Mouse (Mus musculus): ENCODE measurements around the gene Ube2n. TPM values are rescaled to one million over a fixed set of nuclear protein-coding genes. Genes with fewer than 3 reads are reported as not detected.

The Ube2n gene
- polyA plus RNA-seq, 1 experiment from 2014 or later, result 300 TPM

GRCm38 (mm10) chr10:95560394-95560983 lies 45.5 kb downstream of the Ube2n start:
- no peak overlapping the region for H3K9ac ChIP-seq
- no peaks in the 10 kb centered on the region for H3K9me3 ChIP-seq (replicated peaks)
- WGBS, result 79% methylated on average over 9 of the region's 9 CpGs
- H3K36me3 ChIP-seq, result 0 out of 2 replicates have a peak, but pooled peaks cover 3% of the 10 kb centered on the region
- peaks cover 30% of the 10 kb centered on the region for H3K4me1 ChIP-seq
- no peak for ATAC-seq (ENCODE audit: insufficient number of reproducible peaks, low FRiP score, low TSS enrichment, low read depth)
- H3K4me3 ChIP-seq (replicated peaks), result no peak overlapping the region
- H3K4me2 ChIP-seq (replicated peaks), result peak overlapping the region; percentile 21
- H3K27me3 ChIP-seq, result no peaks in the 10 kb centered on the region
- no peak overlapping the region for H3K27ac ChIP-seq (replicated peaks)

GRCm38 (mm10) chr10:95561616-95562015 lies 46.7 kb downstream of the Ube2n start:
- no peaks in the 10 kb centered on the region for H3K27me3 ChIP-seq
- H3K4me1 ChIP-seq, result peaks cover 35% of the 10 kb centered on the region
- 13% methylated on average over 7 of the region's 7 CpGs for WGBS
- peak overlapping the region; percentile 61 for H3K4me2 ChIP-seq (replicated peaks)
- peak overlapping the region; percentile 10; the same call in 1 of the 2 replicates for H3K9ac ChIP-seq
- ATAC-seq (ENCODE audit: insufficient number of reproducible peaks, low FRiP score, low TSS enrichment, low read depth), result no peak
- peak overlapping the region; percentile 91 for H3K4me3 ChIP-seq (replicated peaks)
- peak overlapping the region; percentile 36; the same call in 1 of the 2 replicates for H3K27ac ChIP-seq (replicated peaks)
- no peaks in the 10 kb centered on the region for H3K9me3 ChIP-seq (replicated peaks)
- 0 out of 2 replicates have a peak, but pooled peaks cover 3% of the 10 kb centered on the region for H3K36me3 ChIP-seq

- Histone ChIP-seq H3K9me3 (replicated peaks) (no peaks in the 10 kb centered on the region), H3K9ac (peak overlapping the region; percentile 94), H3K27me3 (no peaks in the 10 kb centered on the region), H3K27ac (replicated peaks) (peak overlapping the region; percentile 92), H3K4me2 (replicated peaks) (peak overlapping the region; percentile 61), H3K4me1 (peaks cover 35% of the 10 kb centered on the region), H3K4me3 (replicated peaks) (peak overlapping the region; percentile 91), H3K36me3 (0 out of 2 replicates have a peak, but pooled peaks cover 3% of the 10 kb centered on the region)
- ATAC-seq (ENCODE audit: insufficient number of reproducible peaks, low FRiP score, low TSS enrichment, low read depth), result no peak
- 7% methylated on average over 8 of the region's 8 CpGs for WGBS
Measured at GRCm38 (mm10) chr10:95562395-95562794, 47.5 kb downstream of the Ube2n start.

GRCm38 (mm10) chr10:95562859-95563841 lies 48.2 kb downstream of the Ube2n start:
- under 1% methylated on average over 65 of the region's 65 CpGs for WGBS
- no peaks in the 10 kb centered on the region for H3K9me3 ChIP-seq (replicated peaks)
- no peaks in the 10 kb centered on the region for H3K27me3 ChIP-seq
- no peaks in the 10 kb centered on the region for H3K36me3 ChIP-seq
- peak; percentile 34; the same call in 1 of the 2 replicates for ATAC-seq (ENCODE audit: insufficient number of reproducible peaks, low FRiP score, low TSS enrichment, low read depth)
- peaks cover 35% of the 10 kb centered on the region for H3K4me1 ChIP-seq
- H3K27ac ChIP-seq (replicated peaks), result peak overlapping the region; percentile 92
- peak overlapping the region; percentile 61 for H3K4me2 ChIP-seq (replicated peaks)
- peak overlapping the region; percentile 91 for H3K4me3 ChIP-seq (replicated peaks)
- H3K9ac ChIP-seq, result peak overlapping the region; percentile 94

- Histone ChIP-seq H3K4me1 (peaks cover 35% of the 10 kb centered on the region), H3K27ac (replicated peaks) (peak within 1 kb of the TSS; percentile 92), H3K9me3 (replicated peaks) (no peaks in the 10 kb centered on the region), H3K36me3 (no peaks in the 10 kb centered on the region), H3K4me3 (replicated peaks) (peak within 1 kb of the TSS; percentile 91), H3K4me2 (replicated peaks) (peak within 1 kb of the TSS; percentile 61), H3K27me3 (no peaks in the 10 kb centered on the region), H3K9ac (peak within 1 kb of the TSS; percentile 94)
- WGBS, result 2% methylated on average over 60 of the region's 97 CpGs
- peak; percentile 91 for ATAC-seq (ENCODE audit: insufficient number of reproducible peaks, low FRiP score, low TSS enrichment, low read depth)
Measured at GRCm38 (mm10) chr10:95563851-95564845, 49.2 kb downstream of the Ube2n start, which contains the start of gene Nudt4. TSS of gene Nudt4 (minus strand) at chr10:95564146.

- Histone ChIP-seq H3K27ac (replicated peaks) (0 out of 2 replicates have a peak overlapping the region, but pooled peaks have one; percentile 34), H3K4me2 (replicated peaks) (no peak overlapping the region), H3K4me3 (replicated peaks) (no peak overlapping the region), H3K27me3 (no peaks in the 10 kb centered on the region), H3K9ac (no peak overlapping the region), H3K9me3 (replicated peaks) (no peaks in the 10 kb centered on the region), H3K36me3 (no peaks in the 10 kb centered on the region), H3K4me1 (peaks cover 27% of the 10 kb centered on the region)
- 18% methylated on average over 14 of the region's 14 CpGs for WGBS
- ATAC-seq (ENCODE audit: insufficient number of reproducible peaks, low FRiP score, low TSS enrichment, low read depth), result no peak
Measured at GRCm38 (mm10) chr10:95565156-95565854, 50.4 kb downstream of the Ube2n start.

GRCm38 (mm10) chr10:95566786-95567185 lies 51.8 kb downstream of the Ube2n start:
- Histone ChIP-seq H3K27me3 (no peaks in the 10 kb centered on the region), H3K4me3 (replicated peaks) (no peak overlapping the region), H3K9ac (no peak overlapping the region), H3K9me3 (replicated peaks) (no peaks in the 10 kb centered on the region), H3K27ac (replicated peaks) (no peak overlapping the region), H3K36me3 (no peaks in the 10 kb centered on the region), H3K4me2 (replicated peaks) (no peak overlapping the region), H3K4me1 (peaks cover 15% of the 10 kb centered on the region)
- no peak for ATAC-seq (ENCODE audit: insufficient number of reproducible peaks, low FRiP score, low TSS enrichment, low read depth)
- WGBS, result 85% methylated on average over 3 of the region's 3 CpGs

GRCm38 (mm10) chr10:95567550-95567949 lies 52.6 kb downstream of the Ube2n start:
- Histone ChIP-seq H3K4me1 (peaks cover 15% of the 10 kb centered on the region), H3K9me3 (replicated peaks) (no peaks in the 10 kb centered on the region), H3K4me2 (replicated peaks) (no peak overlapping the region), H3K27ac (replicated peaks) (no peak overlapping the region), H3K9ac (no peak overlapping the region), H3K36me3 (no peaks in the 10 kb centered on the region), H3K4me3 (replicated peaks) (no peak overlapping the region), H3K27me3 (no peaks in the 10 kb centered on the region)
- ATAC-seq (ENCODE audit: insufficient number of reproducible peaks, low FRiP score, low TSS enrichment, low read depth), result no peak
- 64% methylated on average over 5 of the region's 5 CpGs for WGBS

- Histone ChIP-seq H3K4me2 (replicated peaks) (no peak overlapping the region), H3K36me3 (no peaks in the 10 kb centered on the region), H3K9ac (no peak overlapping the region), H3K27ac (replicated peaks) (no peak overlapping the region), H3K9me3 (replicated peaks) (no peaks in the 10 kb centered on the region), H3K27me3 (no peaks in the 10 kb centered on the region), H3K4me3 (replicated peaks) (no peak overlapping the region), H3K4me1 (peaks cover 15% of the 10 kb centered on the region)
- WGBS, result 64% methylated on average over 6 of the region's 6 CpGs
- ATAC-seq (ENCODE audit: insufficient number of reproducible peaks, low FRiP score, low TSS enrichment, low read depth), result no peak
Measured at GRCm38 (mm10) chr10:95568016-95568415, 53.1 kb downstream of the Ube2n start.

- Histone ChIP-seq H3K4me2 (replicated peaks) (no peak overlapping the region), H3K36me3 (no peaks in the 10 kb centered on the region), H3K9ac (no peak overlapping the region), H3K27me3 (no peaks in the 10 kb centered on the region), H3K27ac (replicated peaks) (no peak overlapping the region), H3K4me1 (peaks cover 13% of the 10 kb centered on the region), H3K4me3 (replicated peaks) (no peak overlapping the region), H3K9me3 (replicated peaks) (no peaks in the 10 kb centered on the region)
- no peak for ATAC-seq (ENCODE audit: insufficient number of reproducible peaks, low FRiP score, low TSS enrichment, low read depth)
- 76% methylated on average over 2 of the region's 2 CpGs for WGBS
Measured at GRCm38 (mm10) chr10:95569441-95569840, 54.5 kb downstream of the Ube2n start.
